Mouse (Mus musculus) forebrain, embryonic 15.5 days (tissue): ENCODE measurements around the gene Itga1. TPM values are rescaled to one million over a fixed set of nuclear protein-coding genes. Genes with fewer than 3 reads are reported as not detected.
A peak's percentile ranks its signal among the peaks of the same experiment; 100 is the strongest.

ENCODE experiments used
- ATAC-seq: fragments of 200-750 bp; cut with Nextera tagmentation; replicated peaks from 2 replicates; pipeline ENCODE4 v1.8.0; 2017; ENCODE audit warnings: mild to moderate bottlenecking, moderate TSS enrichment, moderate library complexity
- H3K27ac ChIP-seq: fragments of 300-500 bp; sonication (generic); replicated peaks from 2 replicates; pipeline ENCODE4 v1.5.1; 2015; ENCODE audit warnings: mild to moderate bottlenecking, inconsistent platforms
- H3K27me3 ChIP-seq: fragments of 300-500 bp; sonication (generic); 2 replicates; pipeline ENCODE4 v1.6.1; 2015; ENCODE audit warnings: inconsistent platforms
- H3K36me3 ChIP-seq: fragments of 300-500 bp; sonication (generic); 2 replicates; pipeline ENCODE4 v1.6.1; 2015; ENCODE audit warnings: mild to moderate bottlenecking, inconsistent platforms
- H3K4me1 ChIP-seq: fragments of 300-500 bp; sonication (generic); 2 replicates; pipeline ENCODE4 v1.6.1; 2015; ENCODE audit warnings: inconsistent platforms
- H3K4me2 ChIP-seq: fragments of 300-500 bp; sonication (generic); replicated peaks from 2 replicates; pipeline ENCODE4 v1.6.1; 2015; ENCODE audit warnings: mild to moderate bottlenecking, inconsistent platforms
- H3K4me3 ChIP-seq: fragments of 300-500 bp; sonication (generic); 2 replicates; pipeline ENCODE4 v1.5.1; 2015; ENCODE audit warnings: mild to moderate bottlenecking, inconsistent platforms
- H3K9ac ChIP-seq: fragments of 300-500 bp; sonication (generic); replicated peaks from 2 replicates; pipeline ENCODE4 v1.6.1; 2015; ENCODE audit warnings: mild to moderate bottlenecking, inconsistent platforms
- H3K9me3 ChIP-seq: fragments of 300-500 bp; sonication (generic); 2 replicates; pipeline ENCODE4 v1.6.1; 2016; ENCODE audit warnings: inconsistent platforms
- WGBS: fragments of 180-500 bp; shearing (Covaris S2); methylation state at CpG from one replicate; pipeline ENCODE4 v1.1.7; 2015; ENCODE audit warnings: mixed read lengths; 5-methylcytosine and 5-hydroxymethylcytosine counted together
- polyA plus RNA-seq: library from polyadenylated mRNA; unstranded; fragments of >200 nt; fragmentation: Nextera tagmentation; extraction: Ambion mirVana; gene quantifications from 2 replicates; pipeline ENCODE4 v1.2.1, GENCODE M21; 2015

The Itga1 gene
- polyA plus RNA-seq, 1 experiment from 2014 or later, result 5.6 TPM

- WGBS, result 68% methylated on average over 17 of the region's 17 CpGs
- Histone ChIP-seq H3K36me3 (no peaks in the 10 kb centered on the region), H3K9me3 (no peaks in the 10 kb centered on the region), H3K4me2 (no peak overlapping the region), H3K4me3 (no peak overlapping the region), H3K4me1 (no peaks in the 10 kb centered on the region), H3K9ac (no peak overlapping the region), H3K27me3 (no peaks in the 10 kb centered on the region), H3K27ac (no peak overlapping the region)
- 0 out of 2 replicates have a peak, but pooled peaks have one; percentile 11 for ATAC-seq
These were observed 70.4 kb downstream of the Itga1 start for GRCm38 (mm10) chr13:115031177-115032000.

DNA sequence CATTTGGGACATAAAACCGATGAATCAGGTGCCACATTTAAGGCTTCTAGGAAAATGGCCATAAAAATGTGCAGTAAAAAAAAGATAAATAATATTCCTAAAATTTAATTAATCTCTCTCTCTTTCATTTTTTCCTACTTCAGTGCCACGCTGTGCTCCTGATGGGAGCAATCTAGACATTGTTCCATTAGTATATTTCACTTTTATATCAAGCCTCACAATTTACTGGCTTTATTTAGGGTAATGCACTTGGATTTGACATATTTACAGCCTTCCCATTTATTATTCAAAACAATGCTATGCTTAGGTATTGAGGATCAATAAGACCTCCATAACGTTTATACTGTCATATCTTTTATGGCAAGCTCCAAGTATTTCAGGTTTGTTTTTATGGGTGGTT, 76.4 kb downstream of the Itga1 start:
- H3K9ac ChIP-seq, result no peak overlapping the region
- no peak overlapping the region for H3K4me2 ChIP-seq
- no peak overlapping the region for H3K27ac ChIP-seq
- no peaks in the 10 kb centered on the region for H3K27me3 ChIP-seq
- no peak for ATAC-seq
- H3K4me3 ChIP-seq, result no peak overlapping the region
- H3K36me3 ChIP-seq, result no peaks in the 10 kb centered on the region
- WGBS, result 84% methylated on average over 3 of the region's 3 CpGs
- H3K9me3 ChIP-seq, result no peaks in the 10 kb centered on the region
- H3K4me1 ChIP-seq, result no peaks in the 10 kb centered on the region

DNA sequence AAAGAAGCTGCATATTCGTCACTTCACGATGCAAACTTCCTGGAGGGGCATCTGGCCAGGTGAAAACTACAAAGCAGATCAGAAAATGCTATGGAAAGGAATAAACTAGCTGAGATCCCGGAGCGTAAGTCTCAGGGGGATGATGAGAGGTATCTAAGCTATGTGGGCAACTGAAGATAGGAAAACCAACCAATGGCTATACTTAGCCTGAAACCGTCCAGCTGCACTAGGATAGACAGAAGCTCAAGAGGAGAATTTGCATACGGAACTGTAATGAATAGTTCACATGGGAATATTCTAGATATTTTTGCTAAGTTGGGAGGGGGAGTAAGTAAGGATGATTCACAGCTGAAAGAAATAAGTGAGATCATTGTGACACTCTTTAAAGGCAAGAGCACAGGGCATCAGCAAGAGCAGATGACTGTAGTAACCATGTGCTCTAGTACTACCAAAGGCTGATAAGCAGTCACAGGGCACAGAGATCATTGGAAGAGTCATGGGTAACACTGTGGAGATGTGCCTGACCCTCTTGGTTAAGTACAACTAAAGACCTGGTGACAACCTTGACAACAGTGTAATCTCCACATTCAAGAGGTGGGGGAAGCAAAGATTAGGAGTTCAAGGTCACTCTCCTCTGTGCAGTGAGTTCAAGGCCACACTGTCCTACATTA, 79.5 kb downstream of the Itga1 start:
- no peaks in the 10 kb centered on the region for H3K9me3 ChIP-seq
- ATAC-seq, result no peak
- H3K4me1 ChIP-seq, result no peaks in the 10 kb centered on the region
- H3K4me2 ChIP-seq, result no peak overlapping the region
- H3K27me3 ChIP-seq, result no peaks in the 10 kb centered on the region
- no peak overlapping the region for H3K9ac ChIP-seq
- no peak overlapping the region for H3K4me3 ChIP-seq
- no peaks in the 10 kb centered on the region for H3K36me3 ChIP-seq
- 91% methylated on average over 6 of the region's 6 CpGs for WGBS
- H3K27ac ChIP-seq, result no peak overlapping the region

GRCm38 (mm10) chr13:115021411-115021810, 80.4 kb downstream of the Itga1 start:
- no peak overlapping the region for H3K9ac ChIP-seq
- H3K4me3 ChIP-seq, result no peak overlapping the region
- H3K27me3 ChIP-seq, result no peaks in the 10 kb centered on the region
- H3K27ac ChIP-seq, result no peak overlapping the region
- H3K4me1 ChIP-seq, result no peaks in the 10 kb centered on the region
- no peaks in the 10 kb centered on the region for H3K36me3 ChIP-seq
- H3K9me3 ChIP-seq, result no peaks in the 10 kb centered on the region
- H3K4me2 ChIP-seq, result no peak overlapping the region
- WGBS, result 80% methylated on average over 10 of the region's 10 CpGs
- no peak for ATAC-seq

DNA sequence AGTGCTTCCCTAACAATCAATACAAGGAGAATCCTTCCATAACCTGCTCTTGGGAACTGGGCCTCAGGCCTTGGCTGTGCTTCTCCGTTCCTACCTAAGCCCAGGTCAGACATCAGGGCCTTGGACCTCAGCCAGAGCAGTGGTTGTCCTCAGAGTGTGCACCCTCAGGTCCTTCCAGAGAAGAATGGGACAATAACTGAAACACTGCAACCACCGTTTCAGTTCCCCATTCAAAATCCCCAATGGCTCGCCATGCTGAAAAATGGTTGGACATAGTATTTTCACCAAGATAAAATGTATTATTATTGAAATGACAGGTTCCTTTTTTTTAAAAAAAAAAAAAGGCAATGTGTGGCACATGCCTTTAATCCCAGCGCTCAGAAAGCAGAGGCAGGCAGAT, 81.0 kb downstream of the Itga1 start:
- H3K27ac ChIP-seq, result no peak overlapping the region
- no peaks in the 10 kb centered on the region for H3K9me3 ChIP-seq
- 88% methylated on average over 4 of the region's 4 CpGs for WGBS
- H3K4me1 ChIP-seq, result no peaks in the 10 kb centered on the region
- no peaks in the 10 kb centered on the region for H3K36me3 ChIP-seq
- H3K4me2 ChIP-seq, result no peak overlapping the region
- no peak overlapping the region for H3K4me3 ChIP-seq
- ATAC-seq, result no peak
- no peaks in the 10 kb centered on the region for H3K27me3 ChIP-seq
- H3K9ac ChIP-seq, result no peak overlapping the region

GRCm38 (mm10) chr13:115017545-115017944, 84.2 kb downstream of the Itga1 start:
- ATAC-seq, result no peak
- Histone ChIP-seq H3K4me1 (no peaks in the 10 kb centered on the region), H3K27me3 (no peaks in the 10 kb centered on the region), H3K9ac (no peak overlapping the region), H3K36me3 (no peaks in the 10 kb centered on the region), H3K9me3 (no peaks in the 10 kb centered on the region), H3K27ac (no peak overlapping the region), H3K4me2 (no peak overlapping the region), H3K4me3 (no peak overlapping the region)
- WGBS, result 92% methylated on average over 9 of the region's 9 CpGs

DNA sequence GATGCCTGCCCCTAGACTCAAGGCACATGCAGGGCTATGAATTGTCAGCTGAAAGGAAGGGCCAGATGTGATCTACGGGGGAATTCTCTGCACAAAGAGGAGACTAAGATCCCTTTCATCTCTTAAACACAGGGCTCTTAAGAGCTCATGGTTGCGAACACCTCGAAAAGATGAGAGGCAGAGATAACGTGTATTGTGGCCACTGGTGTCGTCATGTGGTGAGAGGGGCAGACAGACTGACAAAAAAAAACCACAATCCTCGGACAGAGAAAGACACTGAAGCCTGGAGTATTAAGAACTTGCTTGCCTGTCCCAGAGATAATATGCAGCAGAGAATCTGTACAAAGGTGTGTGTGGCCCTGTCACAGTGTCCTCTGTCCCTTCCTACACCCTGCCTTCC, 90.2 kb downstream of the Itga1 start:
- Histone ChIP-seq H3K27ac (no peak overlapping the region), H3K36me3 (no peaks in the 10 kb centered on the region), H3K4me3 (no peak overlapping the region), H3K27me3 (no peaks in the 10 kb centered on the region), H3K4me1 (no peaks in the 10 kb centered on the region), H3K4me2 (no peak overlapping the region), H3K9ac (no peak overlapping the region), H3K9me3 (no peaks in the 10 kb centered on the region)
- no peak for ATAC-seq
- 64% methylated on average over 6 of the region's 6 CpGs for WGBS

- Histone ChIP-seq H3K27ac (no peak overlapping the region), H3K27me3 (no peaks in the 10 kb centered on the region), H3K4me1 (0 out of 2 replicates have a peak, but pooled peaks cover 6% of the 10 kb centered on the region), H3K4me2 (no peak overlapping the region), H3K9me3 (no peaks in the 10 kb centered on the region), H3K4me3 (no peak overlapping the region), H3K36me3 (no peaks in the 10 kb centered on the region), H3K9ac (no peak overlapping the region)
- 29% methylated on average over 9 of the region's 9 CpGs for WGBS
- no peak for ATAC-seq
These were observed 95.4 kb downstream of the Itga1 start for GRCm38 (mm10) chr13:115006213-115006835.

DNA sequence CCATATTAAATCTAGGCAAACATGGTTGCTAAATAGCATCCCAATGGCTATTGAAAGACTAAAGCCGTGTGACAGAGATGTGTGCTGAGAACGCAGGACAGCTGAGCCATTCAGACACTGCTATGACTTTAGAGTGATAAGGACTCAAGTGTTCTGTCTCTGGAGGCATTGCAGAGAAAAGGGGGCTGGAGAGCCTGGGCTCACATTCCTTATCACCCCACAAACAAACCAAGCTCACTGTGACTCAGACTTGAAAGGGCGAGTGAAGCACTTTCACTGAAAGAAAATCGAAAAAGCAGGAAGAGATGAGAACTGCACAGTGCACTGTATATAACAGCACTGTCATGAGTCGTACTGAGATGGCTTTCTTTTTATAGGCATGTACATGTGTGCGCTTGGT, 96.4 kb downstream of the Itga1 start:
- Histone ChIP-seq H3K9ac (no peak overlapping the region), H3K9me3 (no peaks in the 10 kb centered on the region), H3K4me2 (no peak overlapping the region), H3K4me3 (no peak overlapping the region), H3K36me3 (no peaks in the 10 kb centered on the region), H3K27me3 (no peaks in the 10 kb centered on the region), H3K4me1 (0 out of 2 replicates have a peak, but pooled peaks cover 6% of the 10 kb centered on the region), H3K27ac (no peak overlapping the region)
- WGBS, result 78% methylated on average over 6 of the region's 6 CpGs
- no peak for ATAC-seq

DNA sequence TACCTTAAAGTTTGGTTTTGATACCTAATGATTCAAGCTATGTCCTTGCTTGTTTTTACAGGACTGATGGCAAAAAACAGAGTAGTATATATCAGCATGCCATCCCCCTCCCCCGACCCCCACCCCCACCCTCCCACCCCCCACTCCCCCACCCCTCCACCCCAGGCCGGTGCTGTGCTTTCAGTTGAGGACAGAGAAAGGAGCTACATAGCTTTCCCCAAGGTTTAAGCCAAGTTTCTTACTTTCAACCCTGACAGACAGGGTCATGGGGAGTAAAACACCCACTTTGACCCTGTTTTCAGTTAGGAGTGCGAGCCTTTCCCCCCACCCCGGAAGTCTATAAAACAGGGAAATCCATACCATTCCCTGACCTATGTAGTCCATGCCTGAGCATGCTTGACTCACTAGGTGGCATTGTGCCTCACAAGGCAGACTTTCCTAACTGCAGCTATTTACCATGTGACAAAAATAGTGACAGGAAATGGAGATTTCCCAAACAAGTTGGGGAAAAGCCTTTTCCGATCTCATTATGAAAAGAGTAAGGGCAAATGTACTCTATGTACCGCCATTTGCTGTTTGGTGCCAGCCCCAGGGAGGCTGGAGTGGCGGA, 98.2 kb downstream of the Itga1 start:
- no peak overlapping the region for H3K27ac ChIP-seq
- H3K36me3 ChIP-seq, result no peaks in the 10 kb centered on the region
- H3K27me3 ChIP-seq, result no peaks in the 10 kb centered on the region
- no peak overlapping the region for H3K4me3 ChIP-seq
- no peak overlapping the region for H3K4me2 ChIP-seq
- H3K4me1 ChIP-seq, result 0 out of 2 replicates have a peak, but pooled peaks cover 6% of the 10 kb centered on the region
- 0 out of 2 replicates have a peak, but pooled peaks have one; percentile 29 for ATAC-seq
- 58% methylated on average over 7 of the region's 7 CpGs for WGBS
- no peak overlapping the region for H3K9ac ChIP-seq
- no peaks in the 10 kb centered on the region for H3K9me3 ChIP-seq

GRCm38 (mm10) chr13:115002837-115003236, 98.9 kb downstream of the Itga1 start:
- no peaks in the 10 kb centered on the region for H3K9me3 ChIP-seq
- no peak overlapping the region for H3K4me2 ChIP-seq
- no peak overlapping the region for H3K9ac ChIP-seq
- 88% methylated on average over 3 of the region's 3 CpGs for WGBS
- H3K27me3 ChIP-seq, result no peaks in the 10 kb centered on the region
- ATAC-seq, result no peak
- no peaks in the 10 kb centered on the region for H3K36me3 ChIP-seq
- no peak overlapping the region for H3K27ac ChIP-seq
- 0 out of 2 replicates have a peak, but pooled peaks cover 6% of the 10 kb centered on the region for H3K4me1 ChIP-seq
- H3K4me3 ChIP-seq, result no peak overlapping the region

GRCm38 (mm10) chr13:115002155-115002554, 99.6 kb downstream of the Itga1 start:
- Histone ChIP-seq H3K27ac (no peak overlapping the region), H3K4me3 (no peak overlapping the region), H3K9me3 (no peaks in the 10 kb centered on the region), H3K4me1 (0 out of 2 replicates have a peak, but pooled peaks cover 6% of the 10 kb centered on the region), H3K9ac (no peak overlapping the region), H3K27me3 (no peaks in the 10 kb centered on the region), H3K36me3 (no peaks in the 10 kb centered on the region), H3K4me2 (no peak overlapping the region)
- no peak for ATAC-seq
- WGBS, result 89% methylated on average over 5 of the region's 5 CpGs
